Mouse (Mus musculus) hindbrain, embryonic 12.5 days (tissue): ENCODE results near the gene Dock10. TPM values are rescaled to one million over a fixed set of nuclear protein-coding genes. Genes with fewer than 3 reads are reported as not detected.
"Not testable (repeated sequence)": the region's sequence is repeated elsewhere in the genome, so short reads cannot be mapped to it uniquely, and the experiment has no call there.

Experiments used
- ATAC-seq: fragments of 200-750 bp; cut with Nextera tagmentation; 2 replicates; pipeline ENCODE4 v1.8.0; 2017; ENCODE audit warnings: moderate TSS enrichment; ENCODE audit not compliant: low FRiP score
- H3K27ac ChIP-seq: fragments of 300-500 bp; sonication (generic); 2 replicates; pipeline ENCODE4 v1.5.1; 2016; ENCODE audit warnings: mild to moderate bottlenecking
- H3K27me3 ChIP-seq: fragments of 300-500 bp; sonication (generic); 2 replicates; pipeline ENCODE4 v1.6.1; 2016; ENCODE audit warnings: mild to moderate bottlenecking
- H3K36me3 ChIP-seq: fragments of 300-500 bp; sonication (generic); 2 replicates; pipeline ENCODE4 v1.6.1; 2016; ENCODE audit warnings: mild to moderate bottlenecking
- H3K4me1 ChIP-seq: fragments of 300-500 bp; sonication (generic); 2 replicates; pipeline ENCODE4 v1.6.1; 2016
- H3K4me2 ChIP-seq: fragments of 300-500 bp; sonication (generic); replicated peaks from 2 replicates; pipeline ENCODE4 v1.6.1; 2016; ENCODE audit warnings: mild to moderate bottlenecking
- H3K4me3 ChIP-seq: fragments of 300-500 bp; sonication (generic); 2 replicates; pipeline ENCODE4 v1.5.1; 2016; ENCODE audit warnings: mild to moderate bottlenecking
- H3K9ac ChIP-seq: fragments of 300-500 bp; sonication (generic); 2 replicates; pipeline ENCODE4 v1.6.1; 2016; ENCODE audit warnings: mild to moderate bottlenecking, moderate library complexity
- H3K9me3 ChIP-seq: fragments of 300-500 bp; sonication (generic); replicated peaks from 2 replicates; pipeline ENCODE4 v1.6.1; 2016; ENCODE audit warnings: mild to moderate bottlenecking
- WGBS: fragments of 180-500 bp; shearing (Covaris S2); methylation state at CpG from one replicate; pipeline ENCODE4 v1.1.7; 2016; 5-methylcytosine and 5-hydroxymethylcytosine counted together
- polyA plus RNA-seq: library from polyadenylated mRNA; unstranded; fragments of >200 nt; fragmentation: Nextera tagmentation; extraction: Ambion mirVana; gene quantifications from 2 replicates; pipeline ENCODE4 v1.2.1, GENCODE M21; 2016

Gene Dock10
- polyA plus RNA-seq, 1 experiment from 2014 or later = 5.4 TPM

GRCm38 (mm10) chr1:80755296-80756059 is 2.8 kb downstream of the Dock10 start:
- 92% methylated on average over 7 of the region's 7 CpGs for WGBS
- Histone ChIP-seq H3K4me1 (peaks cover 13% of the 10 kb centered on the region), H3K9ac (no peak overlapping the region), H3K36me3 (no peaks in the 10 kb centered on the region), H3K27ac (no peak overlapping the region), H3K4me3 (no peak overlapping the region), H3K4me2 (no peak overlapping the region), H3K9me3 (no peaks in the 10 kb centered on the region), H3K27me3 (peaks cover 21% of the 10 kb centered on the region)
- no peak for ATAC-seq

- not testable (repeated sequence) for H3K9ac ChIP-seq, ATAC-seq
- 81% methylated on average over 2 of the region's 2 CpGs for WGBS
Measured at GRCm38 (mm10) chr1:80749122-80749521, 9.2 kb downstream of the Dock10 start.

DNA sequence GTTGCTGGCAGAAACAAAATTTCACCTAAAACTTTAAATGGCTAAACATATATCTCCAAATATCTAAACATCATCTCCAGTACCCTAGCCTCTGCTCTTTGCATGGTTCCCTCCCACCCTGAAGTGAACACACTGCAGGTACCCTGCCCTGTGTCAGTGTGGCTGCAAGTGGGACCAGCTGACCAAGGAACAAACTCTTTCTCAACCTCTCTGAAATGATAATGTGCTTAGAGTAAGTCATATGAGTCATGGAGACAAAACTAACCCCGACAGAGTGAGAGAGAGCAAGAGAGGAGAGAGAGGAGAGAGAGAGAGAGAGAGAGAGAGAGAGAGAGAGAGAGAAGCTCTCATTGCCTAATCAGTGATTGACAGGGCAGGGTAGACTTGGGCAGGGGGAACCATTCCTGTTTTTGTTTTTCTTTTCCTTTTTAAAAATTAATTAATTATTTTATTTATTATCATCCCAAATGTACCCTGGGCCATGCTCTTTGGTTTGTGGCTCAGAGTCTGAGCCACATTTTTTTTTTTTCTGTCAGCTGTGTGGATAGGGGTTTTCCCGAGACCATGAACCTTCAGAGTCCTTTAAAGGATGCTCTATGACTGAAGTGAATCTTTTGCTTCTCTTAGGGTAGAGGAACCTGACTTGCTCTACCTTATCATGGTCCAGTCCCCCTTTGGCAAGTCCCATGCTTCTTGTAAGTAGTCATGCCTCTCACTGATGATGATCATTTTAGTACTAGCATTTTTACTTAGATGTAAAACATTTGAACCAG is 11.4 kb downstream of the Dock10 start:
- H3K27me3 ChIP-seq = no peaks in the 10 kb centered on the region
- H3K4me1 ChIP-seq = no peaks in the 10 kb centered on the region
- no peak overlapping the region for H3K9ac ChIP-seq
- H3K4me2 ChIP-seq = no peak overlapping the region
- no peaks in the 10 kb centered on the region for H3K36me3 ChIP-seq
- no peak overlapping the region for H3K27ac ChIP-seq
- H3K9me3 ChIP-seq = no peaks in the 10 kb centered on the region
- H3K4me3 ChIP-seq = no peak overlapping the region
- ATAC-seq = no peak
- WGBS = 58% methylated on average over 2 of the region's 2 CpGs

More at GRCm38 (mm10) chr1:80749122-80749521, 9.2 kb downstream of the Dock10 start:
- not testable (repeated sequence) for H3K27me3 ChIP-seq, H3K9me3 ChIP-seq, H3K36me3 ChIP-seq, H3K4me2 ChIP-seq, H3K27ac ChIP-seq, H3K4me3 ChIP-seq, H3K4me1 ChIP-seq

DNA sequence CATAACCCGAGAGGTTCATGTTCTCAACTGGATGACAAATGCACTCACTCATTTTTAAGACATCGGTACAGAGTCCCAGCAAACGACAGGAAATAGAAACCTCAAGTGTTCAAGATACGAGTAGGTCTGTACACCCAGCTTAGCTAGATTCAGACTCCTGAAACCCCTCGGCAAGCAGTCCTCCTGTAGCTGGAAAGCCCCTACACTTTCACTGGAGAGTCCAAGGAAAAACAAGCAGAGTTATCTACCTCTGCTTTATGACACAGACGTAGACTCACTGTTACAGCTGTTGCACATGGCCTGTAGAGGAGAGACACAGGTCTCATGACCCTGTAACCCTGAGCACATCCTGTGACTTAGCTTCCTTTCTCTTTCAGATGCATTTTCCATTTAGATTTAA is 12.1 kb downstream of the Dock10 start:
- H3K4me3 ChIP-seq = no peak overlapping the region
- no peaks in the 10 kb centered on the region for H3K27me3 ChIP-seq
- H3K27ac ChIP-seq = no peak overlapping the region
- H3K4me1 ChIP-seq = no peaks in the 10 kb centered on the region
- no peaks in the 10 kb centered on the region for H3K9me3 ChIP-seq
- H3K4me2 ChIP-seq = no peak overlapping the region
- 85% methylated on average over 6 of the region's 6 CpGs for WGBS
- no peak overlapping the region for H3K9ac ChIP-seq
- no peak for ATAC-seq
- no peaks in the 10 kb centered on the region for H3K36me3 ChIP-seq

DNA sequence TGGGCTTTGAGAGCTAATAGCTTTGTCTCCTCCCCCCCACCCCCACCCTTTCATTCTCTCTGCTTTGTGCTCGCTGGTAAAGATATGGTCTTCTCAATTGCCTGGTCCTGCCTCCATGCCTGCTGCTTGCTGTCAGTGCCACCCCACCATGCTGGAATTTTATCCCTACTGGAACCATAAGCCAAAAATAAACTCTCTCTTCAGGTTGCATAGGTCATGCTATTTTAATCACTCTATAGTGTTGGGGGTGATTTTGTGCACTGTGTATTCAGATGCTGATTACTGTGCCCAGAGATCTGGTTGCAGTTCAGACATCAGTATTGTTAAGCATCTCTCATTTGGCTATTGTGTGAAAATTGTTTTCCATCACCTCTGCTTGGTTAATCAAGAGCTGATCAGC is 18.9 kb downstream of the Dock10 start:
- WGBS = 25% methylated on average over 1 of the region's 1 CpGs
- no peak overlapping the region for H3K4me3 ChIP-seq
- no peaks in the 10 kb centered on the region for H3K4me1 ChIP-seq
- H3K4me2 ChIP-seq = no peak overlapping the region
- H3K27me3 ChIP-seq = no peaks in the 10 kb centered on the region
- H3K9ac ChIP-seq = no peak overlapping the region
- no peak for ATAC-seq
- no peaks in the 10 kb centered on the region for H3K9me3 ChIP-seq
- no peak overlapping the region for H3K27ac ChIP-seq
- H3K36me3 ChIP-seq = no peaks in the 10 kb centered on the region

- Histone ChIP-seq H3K9me3 (no peaks in the 10 kb centered on the region), H3K36me3 (no peaks in the 10 kb centered on the region), H3K27me3 (no peaks in the 10 kb centered on the region), H3K4me2 (no peak overlapping the region), H3K9ac (no peak overlapping the region), H3K4me1 (no peaks in the 10 kb centered on the region), H3K4me3 (no peak overlapping the region), H3K27ac (no peak overlapping the region)
- 82% methylated on average over 5 of the region's 5 CpGs for WGBS
- ATAC-seq = no peak
Measured at GRCm38 (mm10) chr1:80737812-80738391, 20.4 kb downstream of the Dock10 start.

GRCm38 (mm10) chr1:80730582-80730981 is 27.7 kb downstream of the Dock10 start:
- H3K9me3 ChIP-seq = no peaks in the 10 kb centered on the region
- H3K4me2 ChIP-seq = no peak overlapping the region
- H3K27me3 ChIP-seq = no peaks in the 10 kb centered on the region
- H3K36me3 ChIP-seq = no peaks in the 10 kb centered on the region
- no peak overlapping the region for H3K9ac ChIP-seq
- WGBS = 81% methylated on average over 5 of the region's 5 CpGs
- no peak overlapping the region for H3K27ac ChIP-seq
- no peak overlapping the region for H3K4me3 ChIP-seq
- H3K4me1 ChIP-seq = no peaks in the 10 kb centered on the region
- no peak for ATAC-seq

- no peaks in the 10 kb centered on the region for H3K4me1 ChIP-seq
- H3K4me3 ChIP-seq = no peak overlapping the region
- no peaks in the 10 kb centered on the region for H3K9me3 ChIP-seq
- no peak overlapping the region for H3K27ac ChIP-seq
- no peak overlapping the region for H3K9ac ChIP-seq
- WGBS = 93% methylated on average over 4 of the region's 4 CpGs
- no peaks in the 10 kb centered on the region for H3K27me3 ChIP-seq
- no peaks in the 10 kb centered on the region for H3K36me3 ChIP-seq
- ATAC-seq = no peak
- no peak overlapping the region for H3K4me2 ChIP-seq
Measured at GRCm38 (mm10) chr1:80730174-80730573, 28.2 kb downstream of the Dock10 start.

DNA sequence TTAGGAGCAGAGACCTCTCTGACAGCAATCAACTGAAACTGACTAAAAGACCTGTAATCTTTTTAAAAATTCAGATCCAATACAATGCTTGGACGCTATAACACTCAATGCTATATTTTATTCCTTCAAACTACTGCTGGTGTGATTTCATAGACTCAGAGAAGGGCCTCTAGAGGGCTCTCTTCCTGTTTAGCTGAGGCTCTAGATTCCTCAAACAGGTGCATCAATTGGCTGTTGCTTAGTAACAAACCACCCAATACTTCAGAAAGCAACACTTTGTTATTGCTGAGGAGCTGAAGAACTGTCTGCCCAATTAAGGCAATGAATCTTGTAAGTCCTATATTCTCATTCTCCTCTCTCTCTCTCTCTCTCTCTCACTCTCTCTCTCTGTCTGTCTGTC is 30.1 kb downstream of the Dock10 start:
- Histone ChIP-seq H3K36me3 (no peaks in the 10 kb centered on the region), H3K27ac (no peak overlapping the region), H3K27me3 (no peaks in the 10 kb centered on the region), H3K4me1 (no peaks in the 10 kb centered on the region), H3K4me3 (no peak overlapping the region), H3K4me2 (no peak overlapping the region), H3K9ac (no peak overlapping the region), H3K9me3 (no peaks in the 10 kb centered on the region)
- no peak for ATAC-seq
- 65% methylated on average over 1 of the region's 1 CpGs for WGBS

- Histone ChIP-seq H3K4me3 (no peak overlapping the region), H3K9me3 (no peaks in the 10 kb centered on the region), H3K4me2 (no peak overlapping the region), H3K36me3 (no peaks in the 10 kb centered on the region), H3K4me1 (no peaks in the 10 kb centered on the region), H3K9ac (no peak overlapping the region), H3K27ac (no peak overlapping the region), H3K27me3 (no peaks in the 10 kb centered on the region)
- WGBS = 77% methylated on average over 4 of the region's 4 CpGs
- no peak for ATAC-seq
Measured at GRCm38 (mm10) chr1:80727403-80727802, 30.9 kb downstream of the Dock10 start.

DNA sequence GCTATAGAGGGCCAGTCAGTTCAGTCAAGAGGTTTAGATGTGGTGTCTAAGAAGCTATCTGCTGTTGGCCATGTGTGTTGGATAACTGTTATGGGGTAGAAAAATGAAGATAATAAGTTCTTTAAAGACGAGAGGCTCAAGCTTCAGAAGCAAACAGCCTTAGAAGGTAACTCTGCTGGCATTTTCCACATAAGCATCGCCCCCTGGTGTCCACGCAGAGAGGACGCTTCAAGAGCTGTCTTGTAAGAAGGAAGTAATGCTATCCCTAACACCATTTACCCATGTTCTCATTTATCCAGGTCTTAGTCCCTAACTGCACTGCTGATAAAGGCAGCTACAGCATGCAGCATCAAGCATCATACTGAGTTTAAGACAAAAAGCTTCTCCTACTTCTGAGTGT is 35.7 kb downstream of the Dock10 start:
- Histone ChIP-seq H3K4me3 (no peak overlapping the region), H3K27ac (no peak overlapping the region), H3K9me3 (no peaks in the 10 kb centered on the region), H3K9ac (no peak overlapping the region), H3K36me3 (no peaks in the 10 kb centered on the region), H3K4me2 (no peak overlapping the region), H3K27me3 (no peaks in the 10 kb centered on the region), H3K4me1 (no peaks in the 10 kb centered on the region)
- 37% methylated on average over 4 of the region's 4 CpGs for WGBS
- no peak for ATAC-seq

GRCm38 (mm10) chr1:80722001-80722400 is 36.3 kb downstream of the Dock10 start:
- ATAC-seq = no peak
- H3K27ac ChIP-seq = no peak overlapping the region
- 95% methylated on average over 1 of the region's 1 CpGs for WGBS

More at GRCm38 (mm10) chr1:80722001-80722400, 36.3 kb downstream of the Dock10 start:
- Histone ChIP-seq H3K9ac (no peak overlapping the region), H3K4me1 (no peaks in the 10 kb centered on the region), H3K4me3 (no peak overlapping the region), H3K36me3 (no peaks in the 10 kb centered on the region), H3K4me2 (no peak overlapping the region), H3K27me3 (no peaks in the 10 kb centered on the region), H3K9me3 (no peaks in the 10 kb centered on the region)
